Mouse (Mus musculus) intestine, embryonic 15.5 days (tissue): ENCODE measurements around the gene Sfta2. TPM values are rescaled to one million over a fixed set of nuclear protein-coding genes. Genes with fewer than 3 reads are reported as not detected.

Experiments
- polyA plus RNA-seq: library from polyadenylated mRNA; unstranded; fragments of >200 nt; fragmentation: Nextera tagmentation; extraction: Ambion mirVana; gene quantifications from 2 replicates; pipeline ENCODE4 v1.2.1, GENCODE M21; 2015

Gene Sfta2
- polyA plus RNA-seq, 1 experiment from 2014 or later = 2.8 TPM

Other genes with a start within 250 kb of the Sfta2 start
- gene H2-Q4, start 221.9 kb upstream of the Sfta2 start, polyA plus RNA-seq = 5.5 and 6.4 TPM in 2 replicates
- gene H2-Q6, start 176.7 kb upstream of the Sfta2 start, polyA plus RNA-seq = 1.7 and 2.1 TPM in 2 replicates
- 6.5 and 6.7 TPM in 2 replicates for gene H2-Q7, start 162.4 kb upstream of the Sfta2 start, polyA plus RNA-seq
- 38.8 and 51.7 TPM in 2 replicates for gene H2-Q10, start 131.5 kb upstream of the Sfta2 start, polyA plus RNA-seq
- gene Pou5f1, start 95.5 kb upstream of the Sfta2 start, polyA plus RNA-seq = not detected in 2 replicates
- 63.6 and 66.4 TPM in 2 replicates for gene Tcf19, start 84.7 kb upstream of the Sfta2 start, polyA plus RNA-seq
- gene Cchcr1, start 84.4 kb upstream of the Sfta2 start, polyA plus RNA-seq = 15.4 and 15.8 TPM in 2 replicates
- gene Psors1c2, start 68.3 kb upstream of the Sfta2 start, polyA plus RNA-seq = 0.40 and 0.80 TPM in 2 replicates
- 0.05 TPM in 1 of 2 replicates, not detected in the other for gene Cdsn, start 49.4 kb upstream of the Sfta2 start, polyA plus RNA-seq
- not detected in 2 replicates for gene 2300002M23Rik, start 34.1 kb upstream of the Sfta2 start, polyA plus RNA-seq
- not detected in 2 replicates for gene Gm9573, start 25.1 kb downstream of the Sfta2 start, polyA plus RNA-seq
- gene Mucl3, start 42.1 kb downstream of the Sfta2 start, polyA plus RNA-seq = 0.39 and 0.44 TPM in 2 replicates
- gene Vars2, start 66.0 kb downstream of the Sfta2 start, polyA plus RNA-seq = 18.3 and 18.9 TPM in 2 replicates
- 43.8 TPM in 2 replicates for gene Gtf2h4, start 72.2 kb downstream of the Sfta2 start, polyA plus RNA-seq
- 54.0 and 54.2 TPM in 2 replicates for gene Ddr1, start 103.1 kb downstream of the Sfta2 start, polyA plus RNA-seq
- gene Ier3, start 220.1 kb downstream of the Sfta2 start, polyA plus RNA-seq = 13.9 and 14.4 TPM in 2 replicates
- 49.1 and 49.4 TPM in 2 replicates for gene Flot1, start 221.7 kb downstream of the Sfta2 start, polyA plus RNA-seq
- 729 and 776 TPM in 2 replicates for gene Tubb5, start 236.8 kb downstream of the Sfta2 start, polyA plus RNA-seq
- gene Mdc1, start 240.0 kb downstream of the Sfta2 start, polyA plus RNA-seq = 14.9 and 16.1 TPM in 2 replicates